Mouse (Mus musculus) brain, embryonic 14.5 days (tissue): Measurements from ENCODE around the gene Hmces.

Source experiments
- CTCF ChIP-seq: fragments of 200-500 bp; IDR thresholded peaks from 2 replicates; pipeline ENCODE4 v1.5.1; 2012; ENCODE audit warnings: inconsistent platforms, mild to moderate bottlenecking, moderate library complexity, borderline replicate concordance; ENCODE audit not compliant: insufficient read depth, insufficient read length; ENCODE audit errors: extremely low read depth
- POLR2A ChIP-seq: fragments of 200-500 bp; IDR thresholded peaks from 2 replicates; pipeline ENCODE4 v1.6.1; 2012; ENCODE audit warnings: mild to moderate bottlenecking, inconsistent platforms, borderline replicate concordance; ENCODE audit not compliant: poor library complexity, insufficient read depth, insufficient read length, severe bottlenecking; ENCODE audit errors: extremely low read depth

GRCm38 (mm10) chr6:87980374-87981029, 66.8 kb downstream of the Hmces start:
- TF ChIP-seq CTCF: peak; percentile 60
- TF ChIP-seq POLR2A: peak; percentile 19; the same call in 1 of the 2 replicates
